Mouse (Mus musculus) thymus, adult 2 months (tissue): ENCODE results near the gene Gxylt1.

ENCODE experiments used
- CTCF ChIP-seq: fragments of 200-500 bp; IDR thresholded peaks from 2 replicates; pipeline ENCODE4 v1.5.1; 2012; ENCODE audit warnings: mild to moderate bottlenecking, control low read depth, low read length, moderate library complexity, borderline replicate concordance; ENCODE audit not compliant: control insufficient read depth, poor library complexity, insufficient read depth; ENCODE audit errors: extremely low read depth
- POLR2A ChIP-seq: fragments of 200-500 bp; IDR thresholded peaks from 2 replicates; pipeline ENCODE4 v1.6.1; 2012; ENCODE audit warnings: mild to moderate bottlenecking, low read length, control low read depth, moderate library complexity; ENCODE audit not compliant: control insufficient read depth, poor library complexity, insufficient read depth; ENCODE audit errors: extremely low read depth

GRCm38 (mm10) chr15:93262274-93262673 lies 12.7 kb downstream of the Gxylt1 start:
- TF ChIP-seq CTCF (no peak), POLR2A (no peak)
